Mouse (Mus musculus) lung, embryonic 16.5 days (tissue): ENCODE measurements at regions not wholly inside any gene's neighbourhood (a gene's known extent, or its start where the extent isn't known, plus 50 kb on each side); places are given as distances from the start of the nearest gene placed in this dataset.
A peak's percentile ranks its signal among the peaks of the same experiment; 100 is the strongest.

Experiments
- ATAC-seq: fragments of 200-750 bp; cut with Nextera tagmentation; 2 replicates; pipeline ENCODE4 v1.8.0; 2017; ENCODE audit warnings: low read depth, mild to moderate bottlenecking, moderate library complexity
- H3K27ac ChIP-seq: fragments of 300-500 bp; sonication (generic); 2 replicates; pipeline ENCODE4 v1.5.1; 2014; ENCODE audit warnings: mild to moderate bottlenecking, control low read depth, low read length
- H3K27me3 ChIP-seq: fragments of 300-500 bp; sonication (generic); 2 replicates; pipeline ENCODE4 v1.6.1; 2014; ENCODE audit warnings: low read depth, low read length, mixed read lengths; ENCODE audit not compliant: control insufficient read depth, insufficient read depth
- H3K36me3 ChIP-seq: fragments of 300-500 bp; sonication (generic); 2 replicates; pipeline ENCODE4 v1.6.1; 2014; ENCODE audit warnings: low read length; ENCODE audit not compliant: control insufficient read depth, insufficient read depth
- H3K4me1 ChIP-seq: fragments of 300-500 bp; sonication (generic); replicated peaks from 2 replicates; pipeline ENCODE4 v1.6.1; 2014; ENCODE audit warnings: low read length, mixed read lengths; ENCODE audit not compliant: control insufficient read depth, insufficient read depth
- H3K4me2 ChIP-seq: fragments of 300-500 bp; sonication (generic); 2 replicates; pipeline ENCODE4 v1.6.1; 2014; ENCODE audit warnings: low read depth, low read length, control low read depth
- H3K4me3 ChIP-seq: fragments of 300-500 bp; sonication (generic); 2 replicates; pipeline ENCODE4 v1.5.1; 2014; ENCODE audit warnings: mild to moderate bottlenecking, low read length, control low read depth
- H3K9ac ChIP-seq: fragments of 300-500 bp; sonication (generic); 2 replicates; pipeline ENCODE4 v1.6.1; 2014; ENCODE audit warnings: low read length, control low read depth
- H3K9me3 ChIP-seq: fragments of 300-500 bp; sonication (generic); 2 replicates; pipeline ENCODE4 v1.6.1; 2016; ENCODE audit warnings: low read length; ENCODE audit not compliant: control insufficient read depth
- whole genome bisulfite sequencing: fragments of 180-500 bp; shearing (Covaris S2); extraction: QIAGEN DNeasy Blood & Tissue Kit; methylation state at CpG from one replicate; pipeline ENCODE4 v1.1.7; 2014; 5-methylcytosine and 5-hydroxymethylcytosine counted together

- 43% methylated on average over 4 of the region's 4 CpGs for WGBS
- H3K4me3 ChIP-seq = no peak overlapping the region
- H3K27me3 ChIP-seq = no peaks in the 10 kb centered on the region
- H3K36me3 ChIP-seq = no peaks in the 10 kb centered on the region
- no peaks in the 10 kb centered on the region for H3K4me1 ChIP-seq
- H3K9ac ChIP-seq = no peak overlapping the region
- H3K4me2 ChIP-seq = no peak overlapping the region
- no peak for ATAC-seq
- no peak overlapping the region for H3K27ac ChIP-seq
- no peaks in the 10 kb centered on the region for H3K9me3 ChIP-seq
These were observed 251.7 kb downstream of the Rassf9 start for GRCm38 (mm10) chr10:102763696-102764095.

- no peak overlapping the region for H3K9ac ChIP-seq
- H3K4me3 ChIP-seq = no peak overlapping the region
- no peaks in the 10 kb centered on the region for H3K27me3 ChIP-seq
- no peak for ATAC-seq
- 49% methylated on average over 2 of the region's 2 CpGs for WGBS
- no peak overlapping the region for H3K27ac ChIP-seq
- H3K9me3 ChIP-seq = no peaks in the 10 kb centered on the region
- H3K4me2 ChIP-seq = no peak overlapping the region
- H3K36me3 ChIP-seq = no peaks in the 10 kb centered on the region
- no peaks in the 10 kb centered on the region for H3K4me1 ChIP-seq
These were observed 250.4 kb downstream of the Rassf9 start for GRCm38 (mm10) chr10:102762378-102762777.

GRCm38 (mm10) chr10:102735207-102735606 is 223.2 kb downstream of the Rassf9 start:
- no peaks in the 10 kb centered on the region for H3K9me3 ChIP-seq
- no peak overlapping the region for H3K4me2 ChIP-seq
- whole genome bisulfite sequencing = 33% methylated on average over 3 of the region's 3 CpGs
- H3K36me3 ChIP-seq = no peaks in the 10 kb centered on the region
- ATAC-seq = no peak
- H3K27ac ChIP-seq = no peak overlapping the region
- H3K9ac ChIP-seq = no peak overlapping the region
- H3K4me1 ChIP-seq = no peaks in the 10 kb centered on the region
- no peak overlapping the region for H3K4me3 ChIP-seq
- no peaks in the 10 kb centered on the region for H3K27me3 ChIP-seq

GRCm38 (mm10) chr10:102732420-102732819 is 220.4 kb downstream of the Rassf9 start:
- H3K9ac ChIP-seq = no peak overlapping the region
- no peak overlapping the region for H3K4me2 ChIP-seq
- no peaks in the 10 kb centered on the region for H3K36me3 ChIP-seq
- H3K4me1 ChIP-seq = no peaks in the 10 kb centered on the region
- no peak for ATAC-seq
- 73% methylated on average over 6 of the region's 6 CpGs for WGBS
- H3K27me3 ChIP-seq = no peaks in the 10 kb centered on the region
- H3K9me3 ChIP-seq = no peaks in the 10 kb centered on the region
- H3K4me3 ChIP-seq = no peak overlapping the region
- no peak overlapping the region for H3K27ac ChIP-seq

- Histone ChIP-seq H3K36me3 (no peaks in the 10 kb centered on the region), H3K9me3 (no peaks in the 10 kb centered on the region), H3K4me1 (no peaks in the 10 kb centered on the region), H3K9ac (no peak overlapping the region), H3K4me2 (no peak overlapping the region), H3K4me3 (no peak overlapping the region), H3K27me3 (no peaks in the 10 kb centered on the region), H3K27ac (no peak overlapping the region)
- WGBS = 44% methylated on average over 2 of the region's 2 CpGs
- ATAC-seq = peak; percentile 64
These were observed 200.2 kb downstream of the Rassf9 start for GRCm38 (mm10) chr10:102712263-102712662.

GRCm38 (mm10) chr10:102705848-102706247 is 193.8 kb downstream of the Rassf9 start:
- Histone ChIP-seq H3K27me3 (no peaks in the 10 kb centered on the region), H3K36me3 (no peaks in the 10 kb centered on the region), H3K9ac (no peak overlapping the region), H3K9me3 (no peaks in the 10 kb centered on the region), H3K4me1 (no peaks in the 10 kb centered on the region), H3K4me3 (no peak overlapping the region), H3K27ac (no peak overlapping the region), H3K4me2 (no peak overlapping the region)
- no peak for ATAC-seq
- 82% methylated on average over 3 of the region's 3 CpGs for WGBS

- H3K4me1 ChIP-seq = no peaks in the 10 kb centered on the region
- H3K9ac ChIP-seq = no peak overlapping the region
- no peak overlapping the region for H3K27ac ChIP-seq
- no peaks in the 10 kb centered on the region for H3K36me3 ChIP-seq
- H3K4me2 ChIP-seq = no peak overlapping the region
- no peaks in the 10 kb centered on the region for H3K27me3 ChIP-seq
- no peaks in the 10 kb centered on the region for H3K9me3 ChIP-seq
- no peak for ATAC-seq
- 84% methylated on average over 2 of the region's 2 CpGs for WGBS
- no peak overlapping the region for H3K4me3 ChIP-seq
These were observed 182.8 kb downstream of the Rassf9 start for GRCm38 (mm10) chr10:102694810-102695209.

GRCm38 (mm10) chr10:102689966-102690365 is 177.9 kb downstream of the Rassf9 start:
- no peak for ATAC-seq
- no peak overlapping the region for H3K27ac ChIP-seq
- H3K36me3 ChIP-seq = no peaks in the 10 kb centered on the region
- H3K4me1 ChIP-seq = no peaks in the 10 kb centered on the region
- H3K4me2 ChIP-seq = no peak overlapping the region
- no peaks in the 10 kb centered on the region for H3K9me3 ChIP-seq
- WGBS = 57% methylated on average over 1 of the region's 1 CpGs
- H3K4me3 ChIP-seq = no peak overlapping the region
- H3K27me3 ChIP-seq = no peaks in the 10 kb centered on the region
- H3K9ac ChIP-seq = no peak overlapping the region

GRCm38 (mm10) chr10:102686667-102687397 is 174.8 kb downstream of the Rassf9 start:
- H3K9ac ChIP-seq = no peak overlapping the region
- no peak overlapping the region for H3K4me2 ChIP-seq
- 65% methylated on average over 14 of the region's 14 CpGs for WGBS
- no peaks in the 10 kb centered on the region for H3K27me3 ChIP-seq
- H3K4me3 ChIP-seq = no peak overlapping the region
- no peaks in the 10 kb centered on the region for H3K4me1 ChIP-seq
- no peaks in the 10 kb centered on the region for H3K36me3 ChIP-seq
- ATAC-seq = no peak
- H3K27ac ChIP-seq = no peak overlapping the region
- no peaks in the 10 kb centered on the region for H3K9me3 ChIP-seq
